Mouse (Mus musculus) hindbrain, embryonic 12.5 days (tissue): ENCODE results near the gene H1f0. TPM values are rescaled to one million over a fixed set of nuclear protein-coding genes. Genes with fewer than 3 reads are reported as not detected.

ENCODE experiments used
- microRNA-seq: library from miRNA; unstranded; fragments of <30 nt; microRNA quantifications from one replicate; pipeline ENCODE4, GENCODE M21; 2017
- polyA plus RNA-seq: library from polyadenylated mRNA; unstranded; fragments of >200 nt; fragmentation: Nextera tagmentation; extraction: Ambion mirVana; gene quantifications from 2 replicates; pipeline ENCODE4 v1.2.1, GENCODE M21; 2016

The H1f0 gene
- polyA plus RNA-seq, 1 experiment from 2014 or later = 456 TPM

Small RNAs within 50 kb of the gene (microRNA-seq; reads per million reads assigned to microRNA genes)
- not detected for gene Mir6956

Other genes with a start within 250 kb of the H1f0 start
- 2.7 and 2.9 TPM in 2 replicates for gene Card10, start 225.4 kb upstream of the H1f0 start, polyA plus RNA-seq
- gene Cdc42ep1, start 185.8 kb upstream of the H1f0 start, polyA plus RNA-seq = 15.1 and 15.6 TPM in 2 replicates
- not detected in 2 replicates for gene Lgals2, start 172.9 kb upstream of the H1f0 start, polyA plus RNA-seq
- gene Gga1, start 151.3 kb upstream of the H1f0 start, polyA plus RNA-seq = 54.3 and 58.7 TPM in 2 replicates
- gene Gm49510, start 128.8 kb upstream of the H1f0 start, polyA plus RNA-seq = 0.22 and 0.61 TPM in 2 replicates
- gene Sh3bp1, start 128.7 kb upstream of the H1f0 start, polyA plus RNA-seq = 15.5 and 17.4 TPM in 2 replicates
- 48.1 and 49.0 TPM in 2 replicates for gene Pdxp, start 114.5 kb upstream of the H1f0 start, polyA plus RNA-seq
- 569 and 595 TPM in 2 replicates for gene Lgals1, start 101.7 kb upstream of the H1f0 start, polyA plus RNA-seq
- 53.8 and 60.0 TPM in 2 replicates for gene Nol12, start 93.5 kb upstream of the H1f0 start, polyA plus RNA-seq
- gene Triobp, start 80.7 kb upstream of the H1f0 start, polyA plus RNA-seq = 44.7 and 52.4 TPM in 2 replicates
- gene Galr3, start 13.4 kb downstream of the H1f0 start, polyA plus RNA-seq = not detected in 2 replicates
- 56.8 and 60.3 TPM in 2 replicates for gene Ankrd54, start 34.4 kb downstream of the H1f0 start, polyA plus RNA-seq
- 190 and 196 TPM in 2 replicates for gene Eif3l, start 46.7 kb downstream of the H1f0 start, polyA plus RNA-seq
- gene Micall1, start 80.4 kb downstream of the H1f0 start, polyA plus RNA-seq = 12.4 and 16.3 TPM in 2 replicates
- 298 and 337 TPM in 2 replicates for gene Polr2f, start 112.6 kb downstream of the H1f0 start, polyA plus RNA-seq
- 13.4 and 15.8 TPM in 2 replicates for gene 1700088E04Rik, start 112.8 kb downstream of the H1f0 start, polyA plus RNA-seq
- 12.4 and 19.5 TPM in 2 replicates for gene Sox10, start 136.8 kb downstream of the H1f0 start, polyA plus RNA-seq
- 67.1 and 72.6 TPM in 2 replicates for gene Pick1, start 200.7 kb downstream of the H1f0 start, polyA plus RNA-seq
- 1.0 TPM in 2 replicates for gene Gm49486, start 200.9 kb downstream of the H1f0 start, polyA plus RNA-seq
- gene Slc16a8, start 226.3 kb downstream of the H1f0 start, polyA plus RNA-seq = 0.36 and 0.66 TPM in 2 replicates